Mouse (Mus musculus): ENCODE results near the gene Gm20388. TPM values are rescaled to one million over a fixed set of nuclear protein-coding genes. Genes with fewer than 3 reads are reported as not detected.
A peak's percentile ranks its signal among the peaks of the same experiment; 100 is the strongest.

Gene Gm20388
- polyA plus RNA-seq, 1 experiment = 23.9 TPM

- Histone ChIP-seq H3K27ac (ENCODE audit: insufficient read depth, low read length) (no peak overlapping the region), H3K4me3 (ENCODE audit: insufficient read depth, low read length) (no peak overlapping the region), H3K4me1 (ENCODE audit: control insufficient read depth, insufficient read depth, low read length) (no peaks in the 10 kb centered on the region)
- TF ChIP-seq CTCF (IDR thresholded peaks at IDR 0.05; ENCODE audit: extremely low read depth, insufficient read depth, low read length) (no peak), POLR2A (IDR thresholded peaks at IDR 0.05; ENCODE audit: extremely low read depth, insufficient read depth, low read length) (no peak)
Measured at GRCm38 (mm10) chr8:122574667-122575251, 2664.1 kb downstream of the Gm20388 start.

- no peak for TF ChIP-seq POLR2A (IDR thresholded peaks at IDR 0.05; ENCODE audit: extremely low read depth, insufficient read depth, low read length)
- no peak for TF ChIP-seq CTCF (IDR thresholded peaks at IDR 0.05; ENCODE audit: extremely low read depth, insufficient read depth, low read length)
- peak overlapping the region; percentile 82 for H3K4me3 ChIP-seq (ENCODE audit: insufficient read depth, low read length)
- no peak overlapping the region for H3K27ac ChIP-seq (ENCODE audit: insufficient read depth, low read length)
- no peaks in the 10 kb centered on the region for H3K4me1 ChIP-seq (ENCODE audit: control insufficient read depth, insufficient read depth, low read length)
Measured at GRCm38 (mm10) chr8:122575286-122575685, 2664.6 kb downstream of the Gm20388 start.

GRCm38 (mm10) chr8:122575735-122576647, 2665.3 kb downstream of the Gm20388 start:
- TF ChIP-seq POLR2A (IDR thresholded peaks at IDR 0.05; ENCODE audit: extremely low read depth, insufficient read depth, low read length) (no peak), CTCF (IDR thresholded peaks at IDR 0.05; ENCODE audit: extremely low read depth, insufficient read depth, low read length) (no peak)
- Histone ChIP-seq H3K27ac (ENCODE audit: insufficient read depth, low read length) (no peak overlapping the region), H3K4me1 (ENCODE audit: control insufficient read depth, insufficient read depth, low read length) (no peaks in the 10 kb centered on the region), H3K4me3 (ENCODE audit: insufficient read depth, low read length) (peak overlapping the region; percentile 82)

GRCm38 (mm10) chr8:122576648-122577022, 2666.0 kb downstream of the Gm20388 start, which contains the start of gene Aprt:
Aprt (minus strand) TSS chr8:122576909.
- Histone ChIP-seq H3K4me1 (ENCODE audit: control insufficient read depth, insufficient read depth, low read length) (no peaks in the 10 kb centered on the region), H3K27ac (ENCODE audit: insufficient read depth, low read length) (no peak within 1 kb of the TSS), H3K4me3 (ENCODE audit: insufficient read depth, low read length) (peak within 1 kb of the TSS; percentile 82)
- TF ChIP-seq POLR2A (IDR thresholded peaks at IDR 0.05; ENCODE audit: extremely low read depth, insufficient read depth, low read length) (peak; percentile 85; the same call in 1 of the 2 replicates), CTCF (IDR thresholded peaks at IDR 0.05; ENCODE audit: extremely low read depth, insufficient read depth, low read length) (no peak)

- Histone ChIP-seq H3K27ac (ENCODE audit: insufficient read depth, low read length) (no peak overlapping the region), H3K4me1 (ENCODE audit: control insufficient read depth, insufficient read depth, low read length) (no peaks in the 10 kb centered on the region), H3K4me3 (ENCODE audit: insufficient read depth, low read length) (peak overlapping the region; percentile 82)
- no peak for TF ChIP-seq CTCF (IDR thresholded peaks at IDR 0.05; ENCODE audit: extremely low read depth, insufficient read depth, low read length)
- no peak for TF ChIP-seq POLR2A (IDR thresholded peaks at IDR 0.05; ENCODE audit: extremely low read depth, insufficient read depth, low read length)
Measured at GRCm38 (mm10) chr8:122577116-122577515, 2666.5 kb downstream of the Gm20388 start.

- TF ChIP-seq CTCF (IDR thresholded peaks at IDR 0.05; ENCODE audit: extremely low read depth, insufficient read depth, low read length) (no peak), POLR2A (IDR thresholded peaks at IDR 0.05; ENCODE audit: extremely low read depth, insufficient read depth, low read length) (no peak)
- H3K4me3 ChIP-seq (ENCODE audit: insufficient read depth, low read length) = no peak overlapping the region
- H3K27ac ChIP-seq (ENCODE audit: insufficient read depth, low read length) = no peak overlapping the region
- H3K4me1 ChIP-seq (ENCODE audit: control insufficient read depth, insufficient read depth, low read length) = no peaks in the 10 kb centered on the region
Measured at GRCm38 (mm10) chr8:122579196-122579595, 2668.6 kb downstream of the Gm20388 start.

GRCm38 (mm10) chr8:122580926-122581325, 2670.3 kb downstream of the Gm20388 start:
- H3K27ac ChIP-seq (ENCODE audit: insufficient read depth, low read length) = no peak overlapping the region
- TF ChIP-seq CTCF (IDR thresholded peaks at IDR 0.05; ENCODE audit: extremely low read depth, insufficient read depth, low read length) = no peak

GRCm38 (mm10) chr8:122584981-122585380, 2674.3 kb downstream of the Gm20388 start:
- no peak overlapping the region for H3K27ac ChIP-seq (ENCODE audit: insufficient read depth, low read length)
- no peak for TF ChIP-seq CTCF (IDR thresholded peaks at IDR 0.05; ENCODE audit: extremely low read depth, insufficient read depth, low read length)
- no peak for TF ChIP-seq POLR2A (IDR thresholded peaks at IDR 0.05; ENCODE audit: extremely low read depth, insufficient read depth, low read length)
- no peak overlapping the region for H3K4me3 ChIP-seq (ENCODE audit: insufficient read depth, low read length)
- H3K4me1 ChIP-seq (ENCODE audit: control insufficient read depth, insufficient read depth, low read length) = no peaks in the 10 kb centered on the region

More at GRCm38 (mm10) chr8:122580926-122581325, 2670.3 kb downstream of the Gm20388 start:
- Histone ChIP-seq H3K4me3 (ENCODE audit: insufficient read depth, low read length) (no peak overlapping the region), H3K4me1 (ENCODE audit: control insufficient read depth, insufficient read depth, low read length) (no peaks in the 10 kb centered on the region)

GRCm38 (mm10) chr8:122585411-122585891, 2674.8 kb downstream of the Gm20388 start:
- H3K4me1 ChIP-seq (ENCODE audit: control insufficient read depth, insufficient read depth, low read length) = no peaks in the 10 kb centered on the region

More at GRCm38 (mm10) chr8:122585411-122585891, 2674.8 kb downstream of the Gm20388 start:
- H3K4me3 ChIP-seq (ENCODE audit: insufficient read depth, low read length) = no peak overlapping the region
- TF ChIP-seq POLR2A (IDR thresholded peaks at IDR 0.05; ENCODE audit: extremely low read depth, insufficient read depth, low read length) (no peak), CTCF (IDR thresholded peaks at IDR 0.05; ENCODE audit: extremely low read depth, insufficient read depth, low read length) (no peak)
- no peak overlapping the region for H3K27ac ChIP-seq (ENCODE audit: insufficient read depth, low read length)

Data from cortical plate, adult 2 months (tissue).